Mouse (Mus musculus) ES-E14 (cell line): ENCODE measurements around the gene Gbp7.

ENCODE experiments used
- CHD2 ChIP-seq: IDR thresholded peaks from 2 replicates; pipeline ENCODE4 v1.6.1; 2014; ENCODE audit warnings: mild to moderate bottlenecking, low read depth, low read length, inconsistent platforms
- HCFC1 ChIP-seq: IDR thresholded peaks from 2 replicates; pipeline ENCODE4 v1.6.1; 2012; ENCODE audit warnings: low read length, inconsistent platforms, borderline replicate concordance; ENCODE audit not compliant: insufficient read depth
- MAFK ChIP-seq: IDR thresholded peaks from 2 replicates; pipeline ENCODE4 v1.6.1; 2014; ENCODE audit warnings: mild to moderate bottlenecking, low read depth, low read length, inconsistent platforms; ENCODE audit not compliant: insufficient read depth
- ZC3H11A ChIP-seq: IDR thresholded peaks from 2 replicates; pipeline ENCODE4 v1.6.1; 2012; ENCODE audit warnings: low read depth, mild to moderate bottlenecking, inconsistent platforms, low read length, borderline replicate concordance
- ZNF384 ChIP-seq: IDR thresholded peaks from 2 replicates; pipeline ENCODE4 v1.6.1; 2012; ENCODE audit warnings: low read depth, low read length, inconsistent platforms

- no peak for TF ChIP-seq HCFC1
- TF ChIP-seq ZC3H11A = no peak
- no peak for TF ChIP-seq CHD2
- no peak for TF ChIP-seq MAFK
- no peak for TF ChIP-seq ZNF384
Observed at GRCm38 (mm10) chr3:142570738-142571137, 40.6 kb downstream of the Gbp7 start.
